Comparison of ENCODE assay signal across 8 mouse cellular contexts in the genomic region with DNA sequence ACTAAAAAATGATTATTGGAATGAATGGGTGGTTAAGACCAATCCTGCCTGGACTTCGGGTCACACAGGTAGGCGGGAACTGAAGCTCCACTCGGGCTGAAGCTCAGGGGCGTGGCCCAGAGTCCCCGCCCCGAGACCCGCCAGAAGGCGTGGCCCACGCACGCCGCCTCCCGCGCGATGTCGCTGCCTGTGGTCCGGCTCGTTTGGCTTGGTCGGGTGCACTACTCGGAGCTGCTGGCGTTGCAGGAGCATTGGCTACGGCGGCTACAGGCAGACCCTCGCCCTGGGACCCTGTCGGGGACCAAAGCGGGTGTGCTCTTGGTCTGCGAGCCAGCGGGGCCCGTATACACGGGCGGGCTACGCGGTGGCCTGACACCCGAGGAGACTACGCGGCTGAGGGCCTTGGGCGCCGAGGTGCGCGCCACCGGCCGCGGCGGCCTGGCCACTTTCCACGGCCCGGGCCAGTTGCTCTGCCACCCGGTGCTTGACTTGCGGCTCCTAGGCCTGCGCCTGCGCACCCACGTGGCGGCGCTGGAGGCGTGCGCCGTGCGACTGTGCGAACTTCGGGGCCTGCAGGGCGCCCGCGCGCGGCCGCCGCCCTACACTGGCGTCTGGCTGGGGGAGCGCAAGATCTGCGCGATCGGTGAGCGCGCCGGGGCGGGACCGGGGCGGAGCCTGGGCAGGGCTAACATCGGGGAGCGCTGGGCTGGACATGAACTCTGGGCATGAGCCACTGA. TPM values are rescaled to one million over a fixed set of nuclear protein-coding genes. Genes with fewer than 3 reads are reported as not detected.
DNase-seq lines count a peak whose midpoint lies in the region; ATAC-seq lines count a peak whose summit lies in the region.

A gene (plus strand): TSS at position 173 of the 737 bp plus-strand sequence.

- H3K36me3 ChIP-seq in hindbrain, embryonic 12.5 days, result no peaks in the 10 kb centered on the region

- H3K4me3 ChIP-seq in hindbrain, embryonic 12.5 days, result peak within 1 kb of the TSS; percentile 73

- WGBS in hindbrain, embryonic 12.5 days, result under 1% methylated on average over 64 of the region's 78 CpGs

- H3K4me1 ChIP-seq in hindbrain, embryonic 12.5 days, result peaks cover 6% of the 10 kb centered on the region

- no peaks in the 10 kb centered on the region for H3K9me3 ChIP-seq in hindbrain, embryonic 12.5 days (replicated peaks)

- H3K27me3 ChIP-seq in hindbrain, embryonic 12.5 days, result peaks cover 10% of the 10 kb centered on the region; the same call in 1 of the 2 replicates

- peak within 1 kb of the TSS; percentile 78 for H3K9ac ChIP-seq in hindbrain, embryonic 12.5 days

- H3K27ac ChIP-seq in hindbrain, embryonic 12.5 days, result peak within 1 kb of the TSS; percentile 88

- peak; percentile 99 for ATAC-seq in hindbrain, embryonic 12.5 days (ENCODE audit: low FRiP score)

- H3K4me2 ChIP-seq in hindbrain, embryonic 12.5 days (replicated peaks), result peak within 1 kb of the TSS; percentile 78

- peak; percentile 98 for DNase-seq in Muller cell, postnatal 12 days (ENCODE audit: inconsistent ontology term)
- peak; percentile 96 for DNase-seq in cerebellum, adult 9-11 months
- DNase-seq in frontal cortex, postnatal 10 days (ENCODE audit: low spot score in 2 of 2), result peak; percentile 86 to 89
- peak; percentile 88 to 90 for DNase-seq in layer of hippocampus, postnatal 14 days (ENCODE audit: low spot score in 2 of 2)
- peak; percentile 92 for DNase-seq in lung, postnatal 14 days
- peak; percentile 69 for DNase-seq in retina, adult 2 months (ENCODE audit: low read depth, low spot score)
- DNase-seq in thymus, postnatal 36 days, result peak; percentile 86 to 89

RNA-seq across cellular contexts. Expression of the gene that starts here (rescaled TPM):
- polyA plus RNA-seq in hindbrain, embryonic 12.5 days (2016; fragmentation: Nextera tagmentation; extraction: Ambion mirVana), result 15.5 and 17.9 TPM in 2 replicates
- 1 to 10 TPM; 4.8 to 6.5 TPM for total RNA-seq in layer of hippocampus, postnatal 14 days (2021)

Comparison
In these comparisons a context has a peak if more than half of its experiments do, and no peak if none do; other contexts are left out.
1. Peak in every context shown above with its lines: DNase-seq, ATAC-seq, H3K4me3 ChIP-seq and H3K27ac ChIP-seq.